In genomic region chr19:37777961-37778360, GRCm38 (mm10) we compare ENCODE assay signal across 10 mouse cellular contexts.
DNase-seq lines count a peak whose midpoint lies in the region; ATAC-seq and TF ChIP-seq lines count a peak whose summit lies in the region.
"Had no signal": no experiment of that assay in that cellular context is flagged by ENCODE, and none has a peak within 500 bp of the region (broad histone marks: within the 10 kb centered on the region; RNA-seq: fewer than 3 reads in every experiment).

No protein-coding gene starts in this region.

- peak; percentile 56 to 65 for DNase-seq in cerebellum, postnatal 10 days
- no peak for DNase-seq in hindbrain, embryonic 10.5 days (ENCODE audit: low spot score)
- DNase-seq in hindbrain, embryonic 11.5 days (ENCODE audit: low spot score), result no peak
- peak; percentile 40 for DNase-seq in adipocyte (ENCODE audit: low spot score)
- DNase-seq in lung, postnatal 0 days (ENCODE audit: low spot score), result peak; percentile 36
- DNase-seq in adrenal gland, adult 18-20 months (ENCODE audit: low spot score in 2 of 2), result no peak
- no peak for DNase-seq in urinary bladder, postnatal 14 days (ENCODE audit: low spot score)

- TF ChIP-seq EP300 in lung, postnatal 0 days (IDR thresholded peaks at IDR 0.05), result no peak

- H3K9me3 ChIP-seq in hindbrain, embryonic 10.5 days, result no peaks in the 10 kb centered on the region
- H3K9me3 ChIP-seq in hindbrain, embryonic 11.5 days (ENCODE audit: control insufficient read depth, low read length), result no peaks in the 10 kb centered on the region
- H3K9me3 ChIP-seq in lung, postnatal 0 days (ENCODE audit: low read length), result no peaks in the 10 kb centered on the region
- H3K9me3 ChIP-seq: limb, embryonic 13.5 days; lung, embryonic 15.5 days had no signal

- WGBS in hindbrain, embryonic 10.5 days, result 50% methylated on average over 6 of the region's 6 CpGs
- 59% methylated on average over 6 of the region's 6 CpGs for WGBS in hindbrain, embryonic 11.5 days
- 39% methylated on average over 6 of the region's 6 CpGs for WGBS in lung, postnatal 0 days

- no peak for ATAC-seq in cerebellum, adult (ENCODE audit: insufficient number of reproducible peaks, low FRiP score, low TSS enrichment)
- ATAC-seq in hindbrain, embryonic 11.5 days (ENCODE audit: low FRiP score), result no peak
- ATAC-seq in lung, postnatal 0 days, result peak; percentile 46

- TF ChIP-seq CTCF in lung, postnatal 0 days (IDR thresholded peaks at IDR 0.05), result no peak

- peaks cover 6% of the 10 kb centered on the region; the same call in 1 of the 2 replicates for H3K4me1 ChIP-seq in hindbrain, embryonic 10.5 days (replicated peaks)
- H3K4me1 ChIP-seq in hindbrain, embryonic 11.5 days (replicated peaks; ENCODE audit: control insufficient read depth, insufficient read depth, low read length), result no peaks in the 10 kb centered on the region
- H3K4me1 ChIP-seq in lung, postnatal 0 days (ENCODE audit: insufficient read depth, low read depth, low read length), result no peaks in the 10 kb centered on the region
- H3K4me1 ChIP-seq: limb, embryonic 13.5 days had no signal

- no peaks in the 10 kb centered on the region for H3K27me3 ChIP-seq in hindbrain, embryonic 10.5 days (ENCODE audit: insufficient read depth, poor library complexity, severe bottlenecking)
- H3K27me3 ChIP-seq in hindbrain, embryonic 11.5 days (ENCODE audit: control insufficient read depth, insufficient read depth, low read length), result no peaks in the 10 kb centered on the region
- no peaks in the 10 kb centered on the region for H3K27me3 ChIP-seq in lung, postnatal 0 days (replicated peaks; ENCODE audit: insufficient read depth, low read length)
- H3K27me3 ChIP-seq: limb, embryonic 13.5 days; lung, embryonic 15.5 days had no signal

- H3K36me3 ChIP-seq in hindbrain, embryonic 10.5 days, result no peaks in the 10 kb centered on the region
- H3K36me3 ChIP-seq in hindbrain, embryonic 11.5 days (ENCODE audit: control insufficient read depth, insufficient read depth, low read length), result no peaks in the 10 kb centered on the region
- no peaks in the 10 kb centered on the region for H3K36me3 ChIP-seq in lung, postnatal 0 days (ENCODE audit: insufficient read depth, low read length)
- H3K36me3 ChIP-seq: limb, embryonic 13.5 days; lung, embryonic 15.5 days had no signal

- peak overlapping the region; percentile 59; the same call in 1 of the 2 replicates for H3K27ac ChIP-seq in hindbrain, embryonic 10.5 days
- H3K27ac ChIP-seq in hindbrain, embryonic 11.5 days (ENCODE audit: low read depth, low read length), result no peak overlapping the region
- no peak overlapping the region for H3K27ac ChIP-seq in lung, postnatal 0 days (ENCODE audit: low read length)
- H3K27ac ChIP-seq: limb, embryonic 13.5 days; lung, embryonic 15.5 days had no signal

- H3K4me3 ChIP-seq in hindbrain, embryonic 10.5 days, result no peak overlapping the region
- no peak overlapping the region for H3K4me3 ChIP-seq in hindbrain, embryonic 11.5 days (ENCODE audit: low read depth, low read length)
- no peak overlapping the region for H3K4me3 ChIP-seq in lung, postnatal 0 days (ENCODE audit: low read depth, low read length)
- H3K4me3 ChIP-seq: limb, embryonic 13.5 days; lung, embryonic 15.5 days had no signal

- H3K4me2 ChIP-seq in hindbrain, embryonic 11.5 days (replicated peaks; ENCODE audit: low read depth, low read length), result no peak overlapping the region
- no peak overlapping the region for H3K4me2 ChIP-seq in lung, postnatal 0 days (replicated peaks; ENCODE audit: low read depth, low read length)
- H3K4me2 ChIP-seq: limb, embryonic 13.5 days; lung, embryonic 15.5 days had no signal

- H3K9ac ChIP-seq in hindbrain, embryonic 11.5 days (ENCODE audit: low read depth, low read length), result no peak overlapping the region
- H3K9ac ChIP-seq in lung, postnatal 0 days (replicated peaks; ENCODE audit: low read depth), result no peak overlapping the region
- H3K9ac ChIP-seq: limb, embryonic 13.5 days; lung, embryonic 15.5 days had no signal

Comparison
In these comparisons a context has a peak if more than half of its experiments do, and no peak if none do; other contexts are left out.
1. DNase-seq: peak in cerebellum, postnatal 10 days (2 of 2), adipocyte (single experiment) and lung, postnatal 0 days (single experiment); none in hindbrain, embryonic 10.5 days (single experiment), hindbrain, embryonic 11.5 days (single experiment), adrenal gland, adult 18-20 months (0 of 2) and urinary bladder, postnatal 14 days (single experiment).